Mouse (Mus musculus): ENCODE measurements around the gene Higd1a. TPM values are rescaled to one million over a fixed set of nuclear protein-coding genes. Genes with fewer than 3 reads are reported as not detected.

Gene Higd1a
- polyA plus RNA-seq, 1 experiment, result not detected

DNA sequence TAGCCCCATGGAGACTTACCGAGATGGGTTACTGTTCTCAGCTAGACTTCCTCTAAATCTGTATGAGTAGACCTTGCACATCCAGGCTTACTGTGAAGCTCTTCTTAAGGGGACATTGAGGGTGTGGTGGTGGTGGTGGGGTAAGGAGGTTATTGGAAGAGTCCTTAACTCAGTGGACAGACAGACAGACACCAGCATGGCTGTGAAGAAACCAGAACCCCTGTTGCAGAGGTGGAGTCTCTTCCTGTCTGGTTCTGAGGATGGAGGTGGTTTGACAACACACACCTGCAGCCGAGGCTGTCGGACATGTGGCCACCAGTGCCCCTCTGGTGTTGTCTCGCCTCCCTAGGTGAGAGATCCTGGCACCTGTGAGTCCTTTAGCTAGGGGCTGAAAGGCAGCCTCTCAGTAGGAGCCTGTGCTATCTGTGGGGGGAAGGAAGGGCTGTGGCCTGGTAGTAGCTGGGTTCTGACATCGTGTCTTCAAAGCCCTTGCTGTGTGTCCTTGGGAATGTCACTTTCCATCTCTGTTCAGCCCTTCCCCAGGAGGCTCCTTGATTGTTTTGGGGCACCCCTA is 42.2 kb upstream of the Higd1a start:
- no peak overlapping the region for H3K27ac ChIP-seq (ENCODE audit: insufficient read depth, low read depth, low read length)
- WGBS, result 93% methylated on average over 5 of the region's 5 CpGs
- H3K4me1 ChIP-seq (ENCODE audit: control insufficient read depth, insufficient read depth, low read length), result peaks cover 14% of the 10 kb centered on the region
- H3K4me3 ChIP-seq (ENCODE audit: insufficient read depth, low read depth, low read length), result no peak overlapping the region
- no peak for TF ChIP-seq POLR2A (IDR thresholded peaks at IDR 0.05; ENCODE audit: insufficient read depth, low read depth, low read length)
- no peak for TF ChIP-seq CTCF (IDR thresholded peaks at IDR 0.05; ENCODE audit: insufficient read depth, low read depth, low read length)

DNA sequence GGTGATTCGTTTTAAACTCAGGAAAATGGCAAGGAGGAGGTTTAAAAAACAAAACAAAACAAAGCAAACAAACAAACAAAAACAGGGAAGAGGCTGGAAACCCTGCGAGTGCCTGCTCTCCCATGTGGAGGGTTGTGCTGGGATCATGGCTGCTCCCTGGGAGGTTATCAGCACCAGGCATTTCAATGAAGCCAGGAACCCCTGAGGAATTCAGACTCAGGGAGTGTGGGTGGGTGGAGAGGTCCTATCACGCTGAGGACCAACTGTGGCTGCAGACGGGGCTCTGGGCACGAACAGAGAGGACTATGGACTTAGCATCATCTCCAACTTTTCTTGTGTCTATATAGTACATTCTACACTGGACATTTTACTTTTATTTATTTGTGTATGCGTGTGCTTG is 41.1 kb upstream of the Higd1a start:
- WGBS, result 81% methylated on average over 6 of the region's 6 CpGs
- H3K4me3 ChIP-seq (ENCODE audit: insufficient read depth, low read depth, low read length), result no peak overlapping the region
- TF ChIP-seq CTCF (IDR thresholded peaks at IDR 0.05; ENCODE audit: insufficient read depth, low read depth, low read length) (no peak), POLR2A (IDR thresholded peaks at IDR 0.05; ENCODE audit: insufficient read depth, low read depth, low read length) (no peak)
- no peak overlapping the region for H3K27ac ChIP-seq (ENCODE audit: insufficient read depth, low read depth, low read length)
- peaks cover 14% of the 10 kb centered on the region for H3K4me1 ChIP-seq (ENCODE audit: control insufficient read depth, insufficient read depth, low read length)

DNA sequence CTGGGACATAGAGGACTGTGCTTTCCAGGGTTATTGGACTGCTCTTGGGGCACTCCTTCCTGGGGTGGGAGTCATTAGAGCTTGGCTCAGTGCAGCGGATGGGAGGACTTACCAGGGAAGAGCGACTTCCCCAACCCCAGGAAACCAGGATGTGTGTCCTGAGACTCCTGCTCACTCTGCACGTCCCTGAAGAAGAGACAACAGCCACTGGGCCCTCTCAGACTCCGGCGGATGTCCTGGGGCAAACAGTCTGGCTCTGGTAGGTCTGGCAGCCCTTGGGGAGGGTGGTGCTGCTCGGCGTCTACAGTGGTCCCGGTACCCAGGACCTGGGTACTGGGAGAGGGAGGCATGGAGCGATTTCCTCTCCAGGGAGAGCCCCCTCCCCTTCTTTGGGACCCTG is 40.1 kb upstream of the Higd1a start, which contains the start of gene Ackr2:
Ackr2 (plus strand) TSS at position 111 of the 400 bp plus-strand sequence.
- Histone ChIP-seq H3K27ac (ENCODE audit: insufficient read depth, low read depth, low read length) (no peak within 1 kb of the TSS), H3K4me3 (ENCODE audit: insufficient read depth, low read depth, low read length) (no peak within 1 kb of the TSS), H3K4me1 (ENCODE audit: control insufficient read depth, insufficient read depth, low read length) (peaks cover 14% of the 10 kb centered on the region)
- TF ChIP-seq CTCF (IDR thresholded peaks at IDR 0.05; ENCODE audit: insufficient read depth, low read depth, low read length) (no peak), POLR2A (IDR thresholded peaks at IDR 0.05; ENCODE audit: insufficient read depth, low read depth, low read length) (no peak)
- 77% methylated on average over 9 of the region's 9 CpGs for WGBS

DNA sequence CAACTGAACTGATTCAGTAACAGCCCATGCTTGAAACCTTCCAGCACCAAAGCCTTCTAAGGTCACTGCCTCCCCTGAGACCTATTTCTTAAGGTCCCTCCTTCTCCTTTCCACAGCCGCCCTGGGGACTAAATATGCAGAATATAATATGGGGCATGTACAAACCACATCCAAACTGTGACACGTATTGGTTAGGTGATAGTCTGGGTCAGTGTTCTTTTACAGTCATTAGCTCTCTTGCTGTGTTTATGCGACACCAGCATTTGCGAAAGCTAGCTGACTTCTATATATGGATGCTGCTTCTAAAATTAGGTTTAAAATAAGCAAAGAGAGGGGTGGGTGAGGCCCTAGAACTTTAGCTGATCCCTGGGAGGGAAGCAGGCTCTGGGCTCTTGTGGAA is 38.7 kb upstream of the Higd1a start:
- peaks cover 11% of the 10 kb centered on the region for H3K4me1 ChIP-seq (ENCODE audit: control insufficient read depth, insufficient read depth, low read length)
- H3K27ac ChIP-seq (ENCODE audit: insufficient read depth, low read depth, low read length), result no peak overlapping the region
- no peak for TF ChIP-seq POLR2A (IDR thresholded peaks at IDR 0.05; ENCODE audit: insufficient read depth, low read depth, low read length)
- no peak for TF ChIP-seq CTCF (IDR thresholded peaks at IDR 0.05; ENCODE audit: insufficient read depth, low read depth, low read length)
- WGBS, result 54% methylated on average over 4 of the region's 4 CpGs
- no peak overlapping the region for H3K4me3 ChIP-seq (ENCODE audit: insufficient read depth, low read depth, low read length)

DNA sequence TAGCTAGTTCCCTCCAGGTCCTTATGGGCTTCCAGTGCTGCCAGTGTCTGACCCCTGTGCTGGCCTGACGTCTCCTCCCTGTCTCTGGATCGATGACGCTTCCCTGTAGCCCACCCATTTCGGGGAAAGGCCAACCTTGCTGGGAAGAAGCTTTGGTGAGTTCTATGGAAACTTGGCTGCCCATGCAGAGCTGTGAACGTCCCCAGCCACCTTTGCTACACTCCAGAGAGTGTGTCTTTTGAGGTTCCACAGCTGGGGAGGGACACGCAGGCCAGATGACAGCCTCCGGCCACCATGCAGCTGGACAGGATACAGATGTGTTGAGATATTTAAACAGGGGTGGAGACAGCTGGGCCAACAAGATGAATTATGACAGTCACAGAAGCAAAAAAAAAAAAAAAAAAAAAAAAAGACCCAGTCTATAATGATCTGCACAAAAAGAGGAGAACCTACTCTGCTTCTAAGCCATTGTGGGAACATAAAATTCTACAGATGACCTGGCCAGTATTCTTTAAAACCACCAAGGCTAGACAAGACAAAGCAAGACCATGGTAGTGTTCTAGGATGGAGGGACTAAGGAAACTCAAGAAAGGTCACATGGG is 37.3 kb upstream of the Higd1a start:
- WGBS, result 91% methylated on average over 7 of the region's 7 CpGs
- no peak overlapping the region for H3K27ac ChIP-seq (ENCODE audit: insufficient read depth, low read depth, low read length)

DNA sequence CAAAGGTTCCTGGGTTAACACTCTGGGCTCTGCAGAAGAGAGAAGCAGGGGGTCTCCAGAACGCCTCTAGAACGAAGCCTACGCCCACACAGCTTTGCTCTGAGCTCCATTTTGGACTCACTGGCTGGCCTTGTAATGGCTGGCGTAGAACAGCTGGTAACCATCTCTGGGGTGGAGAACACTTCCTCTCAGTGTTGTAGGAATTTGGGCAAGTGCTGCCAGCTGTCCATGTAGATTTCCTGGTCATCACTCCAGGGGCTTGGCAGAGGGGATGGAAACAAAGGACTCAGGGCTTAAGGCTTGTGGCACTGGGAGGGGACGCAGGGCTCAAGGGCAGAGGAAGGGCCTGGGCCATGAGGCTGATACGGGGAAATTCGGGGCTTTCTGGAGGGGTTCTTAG is 36.3 kb upstream of the Higd1a start:
- H3K4me1 ChIP-seq (ENCODE audit: control insufficient read depth, insufficient read depth, low read length), result peaks cover 14% of the 10 kb centered on the region
- TF ChIP-seq POLR2A (IDR thresholded peaks at IDR 0.05; ENCODE audit: insufficient read depth, low read depth, low read length), result no peak
- no peak for TF ChIP-seq CTCF (IDR thresholded peaks at IDR 0.05; ENCODE audit: insufficient read depth, low read depth, low read length)
- WGBS, result 82% methylated on average over 7 of the region's 7 CpGs
- H3K27ac ChIP-seq (ENCODE audit: insufficient read depth, low read depth, low read length), result no peak overlapping the region
- H3K4me3 ChIP-seq (ENCODE audit: insufficient read depth, low read depth, low read length), result no peak overlapping the region

More for the DNA sequence above, 37.3 kb upstream of the Higd1a start:
- TF ChIP-seq CTCF (IDR thresholded peaks at IDR 0.05; ENCODE audit: insufficient read depth, low read depth, low read length), result no peak
- TF ChIP-seq POLR2A (IDR thresholded peaks at IDR 0.05; ENCODE audit: insufficient read depth, low read depth, low read length), result no peak
- peaks cover 10% of the 10 kb centered on the region for H3K4me1 ChIP-seq (ENCODE audit: control insufficient read depth, insufficient read depth, low read length)
- no peak overlapping the region for H3K4me3 ChIP-seq (ENCODE audit: insufficient read depth, low read depth, low read length)

DNA sequence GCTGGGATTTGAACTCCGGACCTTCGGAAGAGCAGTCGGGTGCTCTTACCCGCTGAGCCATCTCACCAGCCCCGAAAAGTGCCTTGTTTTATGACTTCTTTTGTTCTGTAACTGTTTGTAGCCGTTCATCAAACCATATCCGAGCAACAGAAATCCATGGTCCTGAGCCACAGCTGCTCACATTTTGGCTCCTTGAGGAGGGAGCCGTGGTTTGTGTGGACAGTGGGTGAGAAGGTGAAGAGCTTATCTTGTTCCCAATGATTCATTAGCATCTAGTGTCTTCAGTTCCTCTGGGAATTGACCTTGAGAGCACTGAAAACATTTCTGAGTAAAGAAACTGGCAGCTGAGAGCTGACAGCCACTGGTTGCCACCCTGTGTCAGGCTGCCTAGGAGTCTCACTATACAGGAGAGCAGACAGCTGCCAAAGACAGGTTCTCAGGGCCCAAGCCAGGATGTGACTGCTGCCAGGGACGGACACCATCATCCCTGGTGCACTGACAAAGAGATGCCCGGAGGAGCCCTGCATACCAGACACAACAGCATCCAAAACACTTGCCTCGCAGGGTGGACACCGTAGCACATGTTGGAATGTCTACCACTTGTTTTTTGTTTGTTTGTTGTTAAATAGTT is 34.0 kb upstream of the Higd1a start:
- no peak overlapping the region for H3K27ac ChIP-seq (ENCODE audit: insufficient read depth, low read depth, low read length)
- H3K4me3 ChIP-seq (ENCODE audit: insufficient read depth, low read depth, low read length), result no peak overlapping the region
- no peak for TF ChIP-seq POLR2A (IDR thresholded peaks at IDR 0.05; ENCODE audit: insufficient read depth, low read depth, low read length)
- TF ChIP-seq CTCF (IDR thresholded peaks at IDR 0.05; ENCODE audit: insufficient read depth, low read depth, low read length), result no peak
- H3K4me1 ChIP-seq (ENCODE audit: control insufficient read depth, insufficient read depth, low read length), result peaks cover 14% of the 10 kb centered on the region
- WGBS, result 93% methylated on average over 12 of the region's 12 CpGs

DNA sequence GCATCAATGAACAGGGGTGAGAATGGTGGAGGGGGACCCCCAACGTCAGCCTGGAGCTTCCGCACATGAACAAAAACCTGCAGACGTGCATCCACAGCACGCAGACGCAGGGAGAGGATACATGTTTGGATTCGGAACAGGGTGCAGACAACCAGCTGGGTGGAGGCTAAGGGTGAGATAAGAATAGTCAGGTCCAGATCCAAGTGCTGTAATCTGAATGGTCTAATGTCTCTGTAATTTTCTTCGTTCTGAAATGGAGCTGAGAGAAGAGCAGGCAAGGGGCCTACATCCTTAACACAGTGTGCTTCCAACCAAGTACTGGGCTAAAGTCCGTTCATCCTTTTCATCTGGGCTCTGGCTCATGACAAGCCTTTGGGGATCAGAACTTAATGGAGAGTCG is 33.1 kb upstream of the Higd1a start:
- Histone ChIP-seq H3K4me3 (ENCODE audit: insufficient read depth, low read depth, low read length) (no peak overlapping the region), H3K27ac (ENCODE audit: insufficient read depth, low read depth, low read length) (no peak overlapping the region), H3K4me1 (ENCODE audit: control insufficient read depth, insufficient read depth, low read length) (peaks cover 11% of the 10 kb centered on the region)
- TF ChIP-seq CTCF (IDR thresholded peaks at IDR 0.05; ENCODE audit: insufficient read depth, low read depth, low read length) (no peak), POLR2A (IDR thresholded peaks at IDR 0.05; ENCODE audit: insufficient read depth, low read depth, low read length) (no peak)
- 94% methylated on average over 9 of the region's 9 CpGs for WGBS

DNA sequence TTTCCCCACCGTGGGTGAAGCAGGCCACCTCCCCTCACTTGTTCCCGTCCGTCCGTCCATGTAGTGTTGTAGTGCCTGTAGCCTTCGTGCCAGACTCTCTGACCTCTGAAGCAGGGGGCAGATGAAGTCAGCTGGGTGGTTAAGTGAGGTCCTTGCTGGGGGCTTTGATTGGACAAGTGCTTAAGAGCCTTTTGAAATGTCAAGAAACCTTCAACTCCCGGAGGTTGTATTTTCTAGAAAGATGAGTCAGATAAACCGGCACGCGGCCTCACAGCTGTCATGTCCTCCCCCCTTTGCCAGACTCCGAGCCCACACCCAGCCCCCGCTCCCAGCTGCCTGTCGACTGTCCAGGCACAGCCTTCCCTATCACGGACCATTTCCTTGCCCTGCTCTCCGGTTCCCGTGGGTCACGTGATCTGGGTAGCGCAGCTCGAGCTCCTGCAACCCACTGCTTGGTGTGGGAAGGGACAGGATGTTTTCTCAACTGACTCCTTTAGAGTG is 32.3 kb upstream of the Higd1a start:
- no peak overlapping the region for H3K4me3 ChIP-seq (ENCODE audit: insufficient read depth, low read depth, low read length)
- TF ChIP-seq POLR2A (IDR thresholded peaks at IDR 0.05; ENCODE audit: insufficient read depth, low read depth, low read length) (no peak), CTCF (IDR thresholded peaks at IDR 0.05; ENCODE audit: insufficient read depth, low read depth, low read length) (no peak)
- 44% methylated on average over 18 of the region's 18 CpGs for WGBS
- H3K4me1 ChIP-seq (ENCODE audit: control insufficient read depth, insufficient read depth, low read length), result peaks cover 11% of the 10 kb centered on the region
- no peak overlapping the region for H3K27ac ChIP-seq (ENCODE audit: insufficient read depth, low read depth, low read length)
